Mouse (Mus musculus) heart, embryonic 14.5 days (tissue): ENCODE results near the gene Fev. TPM values are rescaled to one million over a fixed set of nuclear protein-coding genes. Genes with fewer than 3 reads are reported as not detected.

Source experiments
- ATAC-seq: fragments of 200-750 bp; cut with Nextera tagmentation; 2 replicates; pipeline ENCODE4 v1.8.0; 2017; ENCODE audit warnings: low read depth, moderate TSS enrichment; ENCODE audit not compliant: insufficient number of reproducible peaks, insufficient read depth, low FRiP score
- H3K27ac ChIP-seq, 2 experiments: fragments of 200-500 bp in 1 of 2; fragments of 300-500 bp in 1 of 2; sonication (generic) in 1 of 2; replicated peaks in 1 of 2; 2 replicates each; pipeline ENCODE4 v1.5.1; 2012 to 2014; ENCODE audit warnings: low read depth in 2 of 2, low read length in 2 of 2, control low read depth in 1 of 2, mild to moderate bottlenecking in 1 of 2, mixed read lengths in 1 of 2; ENCODE audit not compliant: control insufficient read depth in 1 of 2, insufficient read depth in 1 of 2
- H3K27me3 ChIP-seq: fragments of 300-500 bp; sonication (generic); 2 replicates; pipeline ENCODE4 v1.6.1; 2014; ENCODE audit warnings: mild to moderate bottlenecking, low read length, control low read depth; ENCODE audit not compliant: control insufficient read depth, insufficient read depth
- H3K36me3 ChIP-seq: fragments of 300-500 bp; sonication (generic); 2 replicates; pipeline ENCODE4 v1.6.1; 2014; ENCODE audit warnings: mild to moderate bottlenecking, control low read depth, low read length, mixed read lengths; ENCODE audit not compliant: control insufficient read depth, insufficient read depth
- H3K4me1 ChIP-seq, 2 experiments: fragments of 200-500 bp in 1 of 2; fragments of 300-500 bp in 1 of 2; sonication (generic) in 1 of 2; 2 replicates each; pipeline ENCODE4 v1.6.1; 2012 to 2014; ENCODE audit warnings: low read length in 2 of 2, control low read depth in 1 of 2, mixed read lengths in 1 of 2; ENCODE audit not compliant: control insufficient read depth in 2 of 2, insufficient read depth in 2 of 2
- H3K4me2 ChIP-seq: fragments of 300-500 bp; sonication (generic); 2 replicates; pipeline ENCODE4 v1.6.1; 2014; ENCODE audit warnings: mild to moderate bottlenecking, low read length
- H3K4me3 ChIP-seq, 2 experiments: fragments of 200-500 bp in 1 of 2; fragments of 300-500 bp in 1 of 2; sonication (generic) in 1 of 2; 2 replicates each; pipeline ENCODE4 v1.5.1; 2012 to 2014; ENCODE audit warnings: low read length in 2 of 2, mild to moderate bottlenecking in 2 of 2, control low read depth in 1 of 2, low read depth in 1 of 2, moderate library complexity in 1 of 2; ENCODE audit not compliant: control insufficient read depth in 1 of 2, insufficient read depth in 1 of 2
- H3K9ac ChIP-seq: fragments of 300-500 bp; sonication (generic); 2 replicates; pipeline ENCODE4 v1.6.1; 2014; ENCODE audit warnings: mild to moderate bottlenecking, low read length
- H3K9me3 ChIP-seq: fragments of 300-500 bp; sonication (generic); 2 replicates; pipeline ENCODE4 v1.6.1; 2016; ENCODE audit warnings: low read length, control low read depth; ENCODE audit not compliant: control insufficient read depth
- WGBS: fragments of 180-500 bp; shearing (Covaris S2); extraction: QIAGEN DNeasy Blood & Tissue Kit; methylation state at CpG from one replicate; pipeline ENCODE4 v1.1.7; 2014; 5-methylcytosine and 5-hydroxymethylcytosine counted together
- microRNA counts: library from miRNA; unstranded; fragments of <30 nt; microRNA quantifications from one replicate; lab custom pipeline; 2016
- microRNA-seq: library from miRNA; unstranded; fragments of <30 nt; microRNA quantifications from one replicate; pipeline ENCODE4, GENCODE M21; 2016
- polyA plus RNA-seq: library from polyadenylated mRNA; unstranded; fragments of >200 nt; fragmentation: Nextera tagmentation; extraction: Ambion mirVana; gene quantifications from 2 replicates; pipeline ENCODE4 v1.2.1, GENCODE M21; 2014

The Fev gene
- polyA plus RNA-seq, 1 experiment from 2014 or later, result 1.3 TPM

GRCm38 (mm10) chr1:74848946-74849345 is 36.3 kb downstream of the Fev start:
- ATAC-seq, result no peak
- Histone ChIP-seq H3K4me1 (no peaks in the 10 kb centered on the region), H3K9me3 (no peaks in the 10 kb centered on the region), H3K4me3 (no peak overlapping the region), H3K27ac (no peak overlapping the region), H3K36me3 (no peaks in the 10 kb centered on the region), H3K4me2 (no peak overlapping the region), H3K9ac (no peak overlapping the region), H3K27me3 (peaks cover 56% of the 10 kb centered on the region)
- 61% methylated on average over 5 of the region's 5 CpGs for WGBS

DNA sequence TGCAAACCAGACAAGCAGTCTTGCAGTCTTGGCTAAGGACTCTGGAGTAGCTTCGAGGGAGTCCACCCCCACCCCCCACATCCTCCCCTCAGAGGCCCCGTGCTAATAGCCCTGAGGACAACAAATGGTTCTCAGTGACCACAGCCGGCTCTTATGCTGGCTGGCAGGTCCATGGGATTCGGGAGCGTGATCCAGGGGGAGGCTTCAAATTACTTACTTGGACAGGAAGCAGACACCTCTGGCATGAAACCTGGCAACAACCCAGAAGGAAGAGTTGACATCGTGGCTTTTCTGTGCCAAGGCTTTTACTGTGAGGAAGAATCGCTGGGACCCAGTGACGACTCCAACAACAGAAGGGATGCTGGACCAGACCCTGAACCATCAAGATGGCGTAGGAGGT is 38.9 kb downstream of the Fev start:
- Histone ChIP-seq H3K27ac (no peak overlapping the region), H3K36me3 (no peaks in the 10 kb centered on the region), H3K4me2 (no peak overlapping the region), H3K9ac (no peak overlapping the region), H3K4me1 (no peaks in the 10 kb centered on the region), H3K9me3 (no peaks in the 10 kb centered on the region), H3K4me3 (no peak overlapping the region), H3K27me3 (peaks cover 30% of the 10 kb centered on the region)
- WGBS, result 30% methylated on average over 9 of the region's 9 CpGs
- ATAC-seq, result no peak

GRCm38 (mm10) chr1:74843090-74843489 is 42.1 kb downstream of the Fev start:
- Histone ChIP-seq H3K9me3 (no peaks in the 10 kb centered on the region), H3K27me3 (peaks cover 11% of the 10 kb centered on the region; the same call in 1 of the 2 replicates), H3K4me3 (no peak overlapping the region), H3K36me3 (no peaks in the 10 kb centered on the region), H3K27ac (no peak overlapping the region), H3K9ac (no peak overlapping the region), H3K4me2 (no peak overlapping the region), H3K4me1 (no peaks in the 10 kb centered on the region)
- ATAC-seq, result no peak
- 48% methylated on average over 5 of the region's 5 CpGs for WGBS

- Histone ChIP-seq H3K9me3 (no peaks in the 10 kb centered on the region), H3K4me1 (no peaks in the 10 kb centered on the region), H3K4me3 (no peak overlapping the region), H3K36me3 (no peaks in the 10 kb centered on the region), H3K27ac (no peak overlapping the region), H3K4me2 (no peak overlapping the region), H3K9ac (no peak overlapping the region), H3K27me3 (no peaks in the 10 kb centered on the region; the same call in 1 of the 2 replicates)
- no peak for ATAC-seq
- 70% methylated on average over 3 of the region's 3 CpGs for WGBS
Observed at GRCm38 (mm10) chr1:74833255-74833654, 52.0 kb downstream of the Fev start.

MicroRNAs encoded within 50 kb of the gene (microRNA counts, 519-probe panel; counts per million panel counts)
- microRNA mmu-miR-375 (lab: Ali Mortazavi, UCI), result 322 counts per million, percentile 70 among the panel's probes with 10 or more counts

Small RNA genes within 50 kb of the gene (microRNA-seq; reads per million reads assigned to microRNA genes)
- gene Mir375, result 13.7 reads per million, percentile 26 among the genes with 10 or more reads in this experiment

Other genes with a start within 250 kb of the Fev start
- gene Ttll4, start 223.7 kb downstream of the Fev start, polyA plus RNA-seq, result 12.3 and 13.2 TPM in 2 replicates
- 16.3 and 19.1 TPM in 2 replicates for gene Cyp27a1, start 171.8 kb downstream of the Fev start, polyA plus RNA-seq
- gene Prkag3, start 136.2 kb downstream of the Fev start, polyA plus RNA-seq, result 4.9 and 6.1 TPM in 2 replicates
- 0.36 TPM in 1 of 2 replicates, not detected in the other for gene Wnt6, start 113.5 kb downstream of the Fev start, polyA plus RNA-seq
- not detected in 2 replicates for gene Wnt10a, start 93.9 kb downstream of the Fev start, polyA plus RNA-seq
- gene Cdk5r2, start 30.5 kb downstream of the Fev start, polyA plus RNA-seq, result 0.11 TPM in 1 of 2 replicates, not detected in the other
- gene Cryba2, start 7.7 kb upstream of the Fev start, polyA plus RNA-seq, result not detected in 2 replicates
- gene Cfap65, start 50.2 kb upstream of the Fev start, polyA plus RNA-seq, result not detected in 2 replicates
- 0.14 TPM in 1 of 2 replicates, not detected in the other for gene Ihh, start 66.3 kb upstream of the Fev start, polyA plus RNA-seq
- gene Nhej1, start 239.8 kb upstream of the Fev start, polyA plus RNA-seq, result 7.6 and 7.8 TPM in 2 replicates
- 0.72 and 1.4 TPM in 2 replicates for gene Slc23a3, start 248.5 kb upstream of the Fev start, polyA plus RNA-seq